Mouse (Mus musculus) cortical plate, adult 2 months (tissue): ENCODE data around the gene Stk31.

ENCODE experiments used
- CTCF ChIP-seq: fragments of 200-500 bp; IDR thresholded peaks from 2 replicates; pipeline ENCODE4 v1.5.1; 2011; ENCODE audit warnings: mild to moderate bottlenecking, control low read depth, low read length; ENCODE audit not compliant: insufficient read depth; ENCODE audit errors: extremely low read depth
- POLR2A ChIP-seq: fragments of 200-500 bp; IDR thresholded peaks from 2 replicates; pipeline ENCODE4 v1.6.1; 2011; ENCODE audit warnings: mild to moderate bottlenecking, low read length, control low read depth; ENCODE audit not compliant: insufficient read depth; ENCODE audit errors: extremely low read depth

DNA sequence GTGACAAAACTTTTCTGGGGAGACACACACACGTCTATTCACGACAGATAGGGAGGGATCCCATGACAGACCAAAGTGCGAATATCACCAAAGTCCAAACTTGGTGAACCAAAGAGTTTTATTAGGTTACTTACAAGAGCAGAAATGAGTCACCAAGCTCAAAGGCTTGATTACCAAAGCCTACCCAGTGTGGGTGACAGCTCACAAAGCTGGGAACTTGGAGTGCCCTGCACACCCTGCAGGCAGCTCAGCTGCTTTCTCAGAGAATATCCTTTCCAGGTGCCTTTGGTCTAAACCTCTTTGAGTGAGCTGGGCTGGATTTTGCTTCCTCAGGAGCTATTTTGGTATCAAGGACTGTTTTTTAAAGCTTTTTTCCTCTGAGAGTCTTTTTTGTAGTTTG, 15.4 kb downstream of the Stk31 start:
- TF ChIP-seq POLR2A: no peak
- TF ChIP-seq CTCF: no peak
